Mouse (Mus musculus) testis, postnatal 10 days (tissue): ENCODE data around the gene Tmem192.
"Not testable (repeated sequence)": the region's sequence is repeated elsewhere in the genome, so short reads cannot be mapped to it uniquely, and the experiment has no call there.

Experiments
- DNase-seq: peaks from one replicate; pipeline ENCODE4 v3.0.0; 2021; ENCODE audit warnings: low spot score

Gene Tmem192

GRCm38 (mm10) chr8:64983150-64983897 is 36.3 kb downstream of the Tmem192 start:
- DNase-seq: no peak

GRCm38 (mm10) chr8:64987731-64988130 is 40.7 kb downstream of the Tmem192 start, which contains the start of gene Trim75:
Gene Trim75, minus strand, starts transcription at chr8:64987831.
- no peak for DNase-seq

DNA sequence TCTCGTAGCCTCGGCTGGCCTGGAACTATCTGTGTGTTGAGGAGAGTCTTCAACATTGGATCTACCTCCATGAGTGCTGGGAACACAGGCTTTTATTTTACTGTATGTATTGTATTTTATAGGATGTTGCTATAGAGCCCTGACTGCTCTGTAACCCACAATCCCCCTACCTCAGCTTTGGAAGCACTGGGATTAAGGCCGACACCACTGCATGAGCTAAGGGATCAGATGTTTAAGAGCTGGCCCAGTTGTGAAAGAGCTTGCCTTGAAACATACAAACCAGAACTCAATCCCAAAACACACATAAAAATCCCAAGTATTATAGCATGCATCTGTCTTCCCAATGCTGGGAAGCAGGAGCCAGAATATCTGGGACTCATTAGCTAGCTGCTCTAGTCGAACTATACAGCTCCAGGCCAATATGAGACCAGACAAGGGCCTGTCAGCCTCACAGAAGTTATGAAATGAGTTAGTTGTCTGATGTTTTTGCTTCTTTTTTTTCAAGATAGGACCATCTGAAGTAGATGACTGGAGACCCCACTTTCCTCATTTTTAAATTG is 51.9 kb downstream of the Tmem192 start:
- no peak for DNase-seq

DNA sequence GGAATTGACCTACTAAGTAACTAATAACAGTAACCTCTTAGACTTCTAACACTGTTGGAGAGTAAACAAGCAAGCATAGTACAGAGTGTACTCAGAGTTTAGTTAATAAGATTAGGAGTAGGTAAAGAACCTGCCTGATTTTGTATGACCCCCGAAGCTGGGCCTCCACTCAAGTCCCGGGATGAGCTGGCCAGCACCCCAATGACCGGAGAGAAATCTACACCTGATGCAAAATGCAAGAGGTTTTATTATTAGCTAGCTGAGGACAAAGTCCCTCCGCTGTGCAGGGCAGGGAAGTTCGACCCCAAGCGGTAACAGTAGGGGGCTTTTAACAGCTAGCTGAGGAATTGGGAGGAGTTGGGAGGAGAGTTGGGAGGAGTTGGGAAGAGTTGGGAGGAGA is 60.6 kb downstream of the Tmem192 start:
- not testable (repeated sequence) for DNase-seq

DNA sequence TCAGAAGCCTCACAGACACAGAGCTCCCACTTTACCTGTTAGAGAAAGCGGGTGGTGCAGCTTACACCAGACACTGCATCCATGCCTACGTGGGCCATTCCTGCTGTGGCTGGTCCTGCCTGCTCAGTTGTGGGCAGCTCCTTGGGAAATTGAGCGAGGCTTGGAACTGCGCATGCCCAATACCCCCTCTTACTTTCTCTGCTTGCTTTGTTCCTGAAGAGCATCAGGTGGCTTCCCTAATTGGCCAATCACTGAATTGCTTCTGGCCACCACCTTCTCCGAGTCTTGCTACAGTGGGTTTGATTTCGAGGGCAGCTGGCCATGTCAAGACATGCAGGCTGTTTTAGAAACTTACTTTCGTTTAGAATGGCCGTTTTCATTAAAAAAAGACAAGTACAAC is 71.4 kb downstream of the Tmem192 start, which contains the start of the genes Trim61 and Trim60:
TSS of gene Trim61 (minus strand) at position 101 of the 400 bp plus-strand sequence.
TSS of gene Trim60 (minus strand) at position 162 of the 400 bp plus-strand sequence.
- no peak for DNase-seq
